Mouse (Mus musculus) hindbrain, embryonic 14.5 days (tissue): ENCODE results near the gene Mapkapk3. TPM values are rescaled to one million over a fixed set of nuclear protein-coding genes. Genes with fewer than 3 reads are reported as not detected.

Source experiments
- ATAC-seq: fragments of 200-750 bp; cut with Nextera tagmentation; 2 replicates; pipeline ENCODE4 v1.8.0; 2017; ENCODE audit warnings: moderate number of reproducible peaks, mild to moderate bottlenecking, moderate TSS enrichment, moderate library complexity; ENCODE audit not compliant: low FRiP score
- DNase-seq: peaks from one replicate; pipeline ENCODE4 v3.0.0-alpha.2; 2015; ENCODE audit warnings: low spot score
- H3K27ac ChIP-seq: fragments of 300-500 bp; sonication (generic); 2 replicates; pipeline ENCODE4 v1.5.1; 2014; ENCODE audit warnings: mild to moderate bottlenecking, moderate library complexity
- H3K27me3 ChIP-seq: fragments of 300-500 bp; sonication (generic); 2 replicates; pipeline ENCODE4 v1.6.1; 2014; ENCODE audit warnings: mild to moderate bottlenecking, low read length, mixed read lengths; ENCODE audit not compliant: control insufficient read depth, insufficient read depth
- H3K36me3 ChIP-seq: fragments of 300-500 bp; sonication (generic); replicated peaks from 2 replicates; pipeline ENCODE4 v1.6.1; 2014; ENCODE audit not compliant: control insufficient read depth, insufficient read depth
- H3K4me1 ChIP-seq: fragments of 300-500 bp; sonication (generic); replicated peaks from 2 replicates; pipeline ENCODE4 v1.6.1; 2014; ENCODE audit warnings: antibody characterized with exemption, low read length, mixed read lengths; ENCODE audit not compliant: control insufficient read depth, insufficient read depth
- H3K4me2 ChIP-seq: fragments of 300-500 bp; sonication (generic); replicated peaks from 2 replicates; pipeline ENCODE4 v1.6.1; 2014; ENCODE audit warnings: mild to moderate bottlenecking, moderate library complexity
- H3K4me3 ChIP-seq: fragments of 300-500 bp; sonication (generic); replicated peaks from 2 replicates; pipeline ENCODE4 v1.5.1; 2014; ENCODE audit warnings: mild to moderate bottlenecking, low read length
- H3K9ac ChIP-seq: fragments of 300-500 bp; sonication (generic); 2 replicates; pipeline ENCODE4 v1.6.1; 2014
- H3K9me3 ChIP-seq: fragments of 300-500 bp; sonication (generic); 2 replicates; pipeline ENCODE4 v1.6.1; 2016; ENCODE audit warnings: low read length; ENCODE audit not compliant: control insufficient read depth
- WGBS: fragments of 180-500 bp; shearing (Covaris S2); extraction: QIAGEN DNeasy Blood & Tissue Kit; methylation state at CpG from one replicate; pipeline ENCODE4 v1.1.7; 2014; 5-methylcytosine and 5-hydroxymethylcytosine counted together
- polyA plus RNA-seq: library from polyadenylated mRNA; unstranded; fragments of >200 nt; fragmentation: Nextera tagmentation; extraction: Ambion mirVana; gene quantifications from 2 replicates; pipeline ENCODE4 v1.2.1, GENCODE M21; 2014

The Mapkapk3 gene
- polyA plus RNA-seq, 1 experiment from 2014 or later: 2.3 TPM

DNA sequence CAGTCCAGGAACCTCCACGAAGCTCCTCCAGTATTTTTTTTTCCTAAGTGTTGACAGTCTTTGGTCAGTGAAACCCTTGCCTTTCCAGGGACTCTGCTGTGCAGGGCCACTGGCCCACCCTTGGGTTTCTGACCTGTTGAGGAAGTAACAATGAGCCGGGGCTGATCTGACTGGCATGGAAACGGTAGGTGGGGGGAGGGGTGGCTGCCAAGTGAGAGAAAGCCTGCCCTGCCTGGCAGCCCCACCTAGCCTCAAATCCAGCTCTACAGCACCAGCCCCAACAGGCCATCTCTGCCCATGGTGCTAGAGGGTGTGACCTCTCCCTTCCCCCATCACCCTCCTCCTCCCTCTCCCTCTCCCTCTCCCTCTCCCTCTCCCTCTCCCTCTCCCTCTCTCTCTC is 4.7 kb downstream of the Mapkapk3 start:
- ATAC-seq (no peak), DNase-seq (no peak)
- Histone ChIP-seq H3K9me3 (no peaks in the 10 kb centered on the region), H3K4me1 (peaks cover 13% of the 10 kb centered on the region), H3K36me3 (no peaks in the 10 kb centered on the region), H3K4me2 (no peak overlapping the region), H3K27me3 (peaks cover 16% of the 10 kb centered on the region; the same call in 1 of the 2 replicates), H3K9ac (no peak overlapping the region), H3K4me3 (no peak overlapping the region), H3K27ac (no peak overlapping the region)
- 15% methylated on average over 3 of the region's 3 CpGs for WGBS

- Histone ChIP-seq H3K27me3 (no peaks in the 10 kb centered on the region), H3K4me1 (peaks cover 21% of the 10 kb centered on the region), H3K36me3 (no peaks in the 10 kb centered on the region), H3K4me3 (no peak overlapping the region), H3K9me3 (no peaks in the 10 kb centered on the region), H3K4me2 (no peak overlapping the region), H3K9ac (no peak overlapping the region), H3K27ac (no peak overlapping the region)
- ATAC-seq (no peak), DNase-seq (no peak)
- 92% methylated on average over 9 of the region's 9 CpGs for WGBS
Measured at GRCm38 (mm10) chr9:107282951-107283350, 6.7 kb downstream of the Mapkapk3 start.

DNA sequence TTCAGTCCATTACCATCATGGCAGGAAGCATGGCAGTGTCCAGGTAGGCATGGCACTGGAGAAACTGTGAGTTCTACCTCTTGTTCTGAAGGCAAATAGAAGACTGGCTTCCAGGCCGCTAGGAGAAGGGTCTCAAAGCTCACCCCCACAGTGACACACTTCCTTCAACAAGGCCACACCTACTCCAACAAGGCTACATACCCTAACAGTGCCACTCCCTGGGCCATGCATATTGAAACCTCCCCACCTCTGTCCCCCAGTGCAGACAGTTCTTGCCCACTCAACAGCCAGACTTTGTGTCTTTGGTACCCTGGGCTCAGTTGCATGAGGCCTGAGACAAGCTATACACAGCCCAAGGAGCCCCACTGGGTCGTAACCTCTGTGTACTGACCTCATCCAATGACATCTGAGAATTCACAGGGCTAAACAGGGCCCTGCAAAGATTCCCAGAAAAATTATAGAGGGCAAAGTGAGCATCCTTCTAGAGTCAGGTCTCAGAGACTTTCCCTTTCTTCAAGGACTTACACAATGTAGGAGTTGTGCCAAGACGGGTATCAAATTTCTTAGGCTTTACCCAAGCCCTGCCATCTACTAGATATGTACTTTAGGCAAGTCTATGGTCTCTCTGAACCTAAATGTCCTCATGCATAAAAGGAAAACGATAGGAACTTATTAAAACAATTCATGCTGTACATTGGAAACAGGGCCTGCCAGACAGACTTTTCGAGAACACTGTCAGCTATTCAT is 8.3 kb downstream of the Mapkapk3 start:
- Histone ChIP-seq H3K27ac (no peak overlapping the region), H3K4me2 (no peak overlapping the region), H3K27me3 (no peaks in the 10 kb centered on the region), H3K9ac (no peak overlapping the region), H3K4me1 (peaks cover 21% of the 10 kb centered on the region), H3K36me3 (no peaks in the 10 kb centered on the region), H3K4me3 (no peak overlapping the region), H3K9me3 (no peaks in the 10 kb centered on the region)
- 90% methylated on average over 5 of the region's 5 CpGs for WGBS
- DNase-seq (no peak), ATAC-seq (no peak)

DNA sequence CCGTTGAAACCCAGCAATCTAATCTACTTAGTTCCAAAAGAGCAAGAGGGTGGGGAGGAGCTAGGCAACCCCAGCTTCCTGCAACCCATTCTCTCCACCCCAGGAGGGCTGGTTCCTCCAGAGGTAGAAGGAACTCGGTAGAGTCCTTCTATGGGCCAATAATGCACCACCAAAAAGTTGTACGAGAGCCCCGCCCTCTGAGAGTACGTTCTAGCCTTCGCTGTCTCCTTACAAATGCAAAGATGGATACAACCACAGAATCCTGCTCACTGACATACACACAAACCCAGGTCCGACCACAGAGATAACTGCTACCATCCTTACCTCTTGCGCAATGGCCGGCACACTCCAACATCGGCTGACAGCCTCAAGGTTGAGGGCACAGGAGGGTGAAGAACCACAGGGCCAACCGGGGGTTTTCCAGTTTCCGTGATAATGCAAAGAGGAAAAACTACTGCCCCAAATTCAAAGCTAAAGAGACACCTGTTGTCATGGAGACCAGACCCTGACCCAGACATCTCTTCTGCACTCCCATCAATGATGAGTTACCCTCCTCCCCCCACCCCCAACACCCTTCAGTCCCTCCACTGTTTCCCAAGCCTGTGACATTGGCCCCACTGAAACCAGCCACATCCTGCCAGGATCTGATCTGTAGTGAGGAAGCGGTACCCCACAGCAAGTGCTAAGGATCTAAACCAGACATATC is 9.2 kb downstream of the Mapkapk3 start:
- WGBS: 46% methylated on average over 13 of the region's 13 CpGs
- no peak overlapping the region for H3K4me3 ChIP-seq
- ATAC-seq (no peak), DNase-seq (no peak)
- H3K36me3 ChIP-seq: no peaks in the 10 kb centered on the region
- H3K4me1 ChIP-seq: peaks cover 21% of the 10 kb centered on the region
- H3K4me2 ChIP-seq: no peak overlapping the region; the same call in 1 of the 2 replicates
- no peaks in the 10 kb centered on the region for H3K9me3 ChIP-seq
- no peaks in the 10 kb centered on the region for H3K27me3 ChIP-seq
- no peak overlapping the region for H3K9ac ChIP-seq
- no peak overlapping the region for H3K27ac ChIP-seq

GRCm38 (mm10) chr9:107279378-107280321 is 10.0 kb downstream of the Mapkapk3 start:
- DNase-seq (no peak), ATAC-seq (no peak)
- Histone ChIP-seq H3K27ac (no peak overlapping the region), H3K9ac (no peak overlapping the region; the same call in 1 of the 2 replicates), H3K36me3 (no peaks in the 10 kb centered on the region), H3K9me3 (no peaks in the 10 kb centered on the region), H3K4me2 (no peak overlapping the region; the same call in 1 of the 2 replicates), H3K4me3 (no peak overlapping the region), H3K27me3 (no peaks in the 10 kb centered on the region), H3K4me1 (peaks cover 21% of the 10 kb centered on the region)
- WGBS: 29% methylated on average over 16 of the region's 16 CpGs

DNA sequence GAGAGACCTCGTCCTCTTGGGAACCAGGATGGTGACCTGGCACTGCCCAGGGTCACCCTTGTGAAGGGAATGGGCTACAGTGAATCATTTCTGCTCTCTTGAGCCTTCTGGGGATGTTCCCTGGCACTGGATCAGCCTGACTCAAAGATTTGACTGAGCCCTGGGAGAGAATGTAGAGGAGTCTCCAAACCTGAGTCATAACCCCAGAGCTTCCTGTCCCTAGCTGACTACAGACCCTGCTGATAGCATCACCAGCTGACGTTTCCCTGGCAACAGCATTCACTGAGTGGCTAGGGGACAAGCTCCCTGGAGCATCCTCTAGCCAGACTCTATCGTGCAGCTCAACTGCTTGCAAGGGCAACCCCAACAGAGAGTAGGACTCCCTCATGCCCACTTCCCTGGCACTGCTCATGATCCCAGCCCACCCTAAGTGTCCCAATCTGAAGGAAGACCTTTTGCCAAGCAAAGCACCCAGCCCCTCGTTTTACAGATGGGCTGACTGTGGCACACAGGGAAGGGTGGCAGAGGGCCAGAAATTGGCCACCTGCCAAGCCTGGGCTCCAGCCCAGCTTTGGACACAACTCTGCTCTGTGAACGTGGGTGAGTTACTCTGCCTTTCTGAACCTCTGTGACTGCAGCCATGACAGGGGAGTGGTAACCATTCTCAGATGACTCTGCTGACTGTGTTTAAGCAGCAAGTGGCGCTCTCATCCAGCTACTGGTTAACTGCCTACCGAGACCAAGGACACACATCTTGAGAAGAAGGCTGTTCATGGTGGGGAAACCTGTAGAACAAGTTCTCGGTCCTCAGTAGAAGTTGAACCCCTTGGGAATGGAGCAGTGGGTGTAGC is 10.9 kb downstream of the Mapkapk3 start:
- Histone ChIP-seq H3K4me1 (peaks cover 21% of the 10 kb centered on the region), H3K4me3 (no peak overlapping the region), H3K9ac (no peak overlapping the region), H3K4me2 (no peak overlapping the region), H3K36me3 (no peaks in the 10 kb centered on the region), H3K27ac (no peak overlapping the region), H3K9me3 (no peaks in the 10 kb centered on the region), H3K27me3 (no peaks in the 10 kb centered on the region)
- WGBS: 43% methylated on average over 8 of the region's 8 CpGs
- ATAC-seq (peak; percentile 69; the same call in 1 of the 2 replicates), DNase-seq (peak; percentile 33)

GRCm38 (mm10) chr9:107278126-107278525 is 11.6 kb downstream of the Mapkapk3 start:
- DNase-seq: no peak
- Histone ChIP-seq H3K27ac (no peak overlapping the region), H3K4me2 (no peak overlapping the region), H3K9ac (no peak overlapping the region), H3K4me1 (peaks cover 21% of the 10 kb centered on the region), H3K4me3 (no peak overlapping the region), H3K36me3 (no peaks in the 10 kb centered on the region), H3K27me3 (no peaks in the 10 kb centered on the region), H3K9me3 (no peaks in the 10 kb centered on the region)
- WGBS: 47% methylated on average over 4 of the region's 4 CpGs
- no peak; the same call in 1 of the 2 replicates for ATAC-seq

DNA sequence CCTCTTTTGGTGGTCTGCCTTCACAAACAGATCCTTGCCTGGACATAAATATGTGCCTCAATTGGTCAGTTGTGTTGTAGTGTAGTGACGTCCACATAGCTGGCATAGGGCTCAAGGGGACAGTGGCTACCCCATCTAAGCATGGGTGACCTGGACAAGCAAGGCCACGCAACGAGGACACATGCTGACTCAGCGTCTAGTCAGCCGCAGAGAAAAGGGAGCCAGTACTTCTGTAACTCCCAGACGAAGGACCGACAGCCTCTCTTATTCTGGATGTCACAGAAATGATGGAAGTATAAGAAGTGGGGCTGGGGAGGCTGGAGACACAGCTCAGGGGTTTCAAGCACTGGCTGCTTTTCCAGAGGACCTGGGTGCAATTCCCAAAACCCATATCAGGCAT is 12.1 kb downstream of the Mapkapk3 start:
- Histone ChIP-seq H3K4me2 (no peak overlapping the region), H3K4me3 (no peak overlapping the region)

More for the DNA sequence above, 12.1 kb downstream of the Mapkapk3 start:
- Histone ChIP-seq H3K4me1 (peaks cover 21% of the 10 kb centered on the region), H3K36me3 (no peaks in the 10 kb centered on the region), H3K27me3 (no peaks in the 10 kb centered on the region), H3K9ac (no peak overlapping the region), H3K27ac (no peak overlapping the region), H3K9me3 (no peaks in the 10 kb centered on the region)
- 78% methylated on average over 7 of the region's 7 CpGs for WGBS
- ATAC-seq: no peak
- DNase-seq: no peak
